In genomic region chr4:149444964-149445701, GRCm38 (mm10) we compare ENCODE assay signal across 1 mouse cellular context.
TF ChIP-seq lines count a peak whose summit lies in the region.

No protein-coding gene starts in this region.

TF ChIP-seq in MEL, 35 proteins besides CTCF, POLR2A, EP300 and RAD21 (continued from another document):
- peak; percentile 86; the same call in 1 of the 2 replicates for TF ChIP-seq E2F4 (IDR thresholded peaks at IDR 0.05; ENCODE audit: borderline replicate concordance, low read depth, low read length)
- peak; percentile 38; the same call in 1 of the 2 replicates for TF ChIP-seq BHLHE40 (IDR thresholded peaks at IDR 0.05; ENCODE audit: borderline replicate concordance, low read depth, low read length)
- TF ChIP-seq NELFE (IDR thresholded peaks at IDR 0.05; ENCODE audit: low read depth, low read length) = peak; percentile 75
- TF ChIP-seq TCF12 (IDR thresholded peaks at IDR 0.05; ENCODE audit: low read depth, low read length) = no peak
- TF ChIP-seq ELF1 (IDR thresholded peaks at IDR 0.05; ENCODE audit: low read depth, low read length) = peak; percentile 75
- TF ChIP-seq MAFK (IDR thresholded peaks at IDR 0.05; ENCODE audit: borderline replicate concordance, low read depth, low read length) = no peak
- TF ChIP-seq MAZ (IDR thresholded peaks at IDR 0.05; ENCODE audit: low read depth, low read length) = peak; percentile 74; the same call in 1 of the 2 replicates
- no peak for TF ChIP-seq MYB (IDR thresholded peaks at IDR 0.05; ENCODE audit: low read depth, low read length)
- TF ChIP-seq GATA1 (IDR thresholded peaks at IDR 0.05; ENCODE audit: low read depth, low read length) = no peak
- no peak for TF ChIP-seq JUND (IDR thresholded peaks at IDR 0.05; ENCODE audit: low read depth, low read length)
- no peak for TF ChIP-seq MEF2A (IDR thresholded peaks at IDR 0.05; ENCODE audit: extremely low read depth, insufficient replicate concordance, low read depth, low read length, poor library complexity, severe bottlenecking)
- no peak for TF ChIP-seq TAL1 (IDR thresholded peaks at IDR 0.05; ENCODE audit: low read length)
- TF ChIP-seq MYC (IDR thresholded peaks at IDR 0.05; ENCODE audit: low read depth, low read length) = peak; percentile 96
- peak; percentile 96 for TF ChIP-seq UBTF (IDR thresholded peaks at IDR 0.05; ENCODE audit: borderline replicate concordance, insufficient read depth, low read depth, low read length)
- TF ChIP-seq MXI1 (IDR thresholded peaks at IDR 0.05; ENCODE audit: low read depth, low read length) = peak; percentile 97
- TF ChIP-seq ZKSCAN1 (IDR thresholded peaks at IDR 0.05; ENCODE audit: low read depth, low read length) = no peak
- peak; percentile 26; the same call in 1 of the 2 replicates for TF ChIP-seq RCOR1 (IDR thresholded peaks at IDR 0.05; ENCODE audit: low read depth, low read length)
- TF ChIP-seq CHD1 (IDR thresholded peaks at IDR 0.05; ENCODE audit: low read depth, low read length) = 0 out of 2 replicates have a peak, but pooled peaks have one; percentile 44
- no peak for TF ChIP-seq ZMIZ1 (IDR thresholded peaks at IDR 0.05; ENCODE audit: low read depth, low read length)
- no peak for TF ChIP-seq USF2 (IDR thresholded peaks at IDR 0.05; ENCODE audit: borderline replicate concordance in 1 of 2, insufficient read depth in 1 of 2, low read depth in 1 of 2, low read length in 2 of 2)
- TF ChIP-seq MAX (IDR thresholded peaks at IDR 0.05; ENCODE audit: low read length) = peak; percentile 97
- TF ChIP-seq POLR2AphosphoS2 (IDR thresholded peaks at IDR 0.05; ENCODE audit: low read length) = no peak; the same call in 1 of the 2 replicates
- TF ChIP-seq KAT2A (conservative IDR thresholded peaks at IDR 0.05; ENCODE audit: low read depth, low read length) = no peak; the same call in 1 of the 2 replicates
- TF ChIP-seq USF1 (IDR thresholded peaks at IDR 0.05; ENCODE audit: low read depth, low read length) = peak; percentile 72
- 0 out of 2 replicates have a peak, but pooled peaks have one; percentile 6 for TF ChIP-seq NRF1 (IDR thresholded peaks at IDR 0.05; ENCODE audit: insufficient read depth, low read depth, low read length, poor library complexity, severe bottlenecking)
- TF ChIP-seq ZC3H11A (IDR thresholded peaks at IDR 0.05; ENCODE audit: low read depth, low read length) = peak; percentile 33; the same call in 1 of the 2 replicates
- TF ChIP-seq TBP (IDR thresholded peaks at IDR 0.05; ENCODE audit: low read depth, low read length) = peak; percentile 60; the same call in 1 of the 2 replicates
- peak; percentile 84 for TF ChIP-seq ETS1 (IDR thresholded peaks at IDR 0.05; ENCODE audit: low read depth, low read length)
- TF ChIP-seq ZNF384 (IDR thresholded peaks at IDR 0.05; ENCODE audit: low read depth, low read length) = no peak
- no peak for TF ChIP-seq POLR2AphosphoS5 (IDR thresholded peaks at IDR 0.05; ENCODE audit: borderline replicate concordance, low read depth, low read length)
